8 mouse cellular contexts compared by ENCODE assay signal in genomic region chr5:53947549-53948183, GRCm38 (mm10). TPM values are rescaled to one million over a fixed set of nuclear protein-coding genes. Genes with fewer than 3 reads are reported as not detected.
DNase-seq lines count a peak whose midpoint lies in the region; ATAC-seq lines count a peak whose summit lies in the region.

No protein-coding gene starts in this region.

- intact Hi-C loops in heart, postnatal 14 days (cut with DNase I): loop anchor here (2.0 to 5.0 kb wide), 3 partner anchors 17 to 75 kb away; partner anchors contain the start of gene Stim2

- no peaks in the 10 kb centered on the region for H3K36me3 ChIP-seq in kidney, embryonic 14.5 days (ENCODE audit: control insufficient read depth, insufficient read depth, low read length)
- no peaks in the 10 kb centered on the region for H3K36me3 ChIP-seq in neural tube, embryonic 13.5 days

- WGBS in kidney, embryonic 14.5 days: 33% methylated on average over 9 of the region's 9 CpGs
- WGBS in neural tube, embryonic 13.5 days: 43% methylated on average over 9 of the region's 9 CpGs

- no peak overlapping the region for H3K27ac ChIP-seq in kidney, embryonic 14.5 days (ENCODE audit: low read depth, low read length)
- 0 out of 2 replicates have a peak overlapping the region, but pooled peaks have one; percentile 7 for H3K27ac ChIP-seq in neural tube, embryonic 13.5 days (replicated peaks)

- DNase-seq in adrenal gland, adult (ENCODE audit: inconsistent age in 2 of 2, low spot score in 1 of 2): peak; percentile 51 to 63
- no peak for DNase-seq in adrenal gland, adult 2 months
- peak; percentile 70 for DNase-seq in kidney, postnatal 10 days
- peak; percentile 43 to 45 for DNase-seq in heart, postnatal 14 days
- no peak for DNase-seq in layer of hippocampus, adult 8-10 months (ENCODE audit: low spot score in 2 of 2)
- DNase-seq in thymus, postnatal 10 days (ENCODE audit: low spot score in 2 of 2): no peak

- no peaks in the 10 kb centered on the region for H3K9me3 ChIP-seq in kidney, embryonic 14.5 days (ENCODE audit: control insufficient read depth, low read length)
- no peaks in the 10 kb centered on the region for H3K9me3 ChIP-seq in neural tube, embryonic 13.5 days

- no peak overlapping the region for H3K9ac ChIP-seq in kidney, embryonic 14.5 days (ENCODE audit: low read depth, low read length)
- H3K9ac ChIP-seq in neural tube, embryonic 13.5 days: no peak overlapping the region

- H3K4me1 ChIP-seq in kidney, embryonic 14.5 days (ENCODE audit: control insufficient read depth, insufficient read depth, low read length): peaks cover 7% of the 10 kb centered on the region; the same call in 1 of the 2 replicates
- peaks cover 10% of the 10 kb centered on the region for H3K4me1 ChIP-seq in neural tube, embryonic 13.5 days (replicated peaks)

- no peaks in the 10 kb centered on the region for H3K27me3 ChIP-seq in kidney, embryonic 14.5 days (ENCODE audit: control insufficient read depth, insufficient read depth, low read length)
- H3K27me3 ChIP-seq in neural tube, embryonic 13.5 days: no peaks in the 10 kb centered on the region

- no peak for ATAC-seq in kidney, embryonic 14.5 days (ENCODE audit: low FRiP score, low TSS enrichment)
- no peak; the same call in 1 of the 2 replicates for ATAC-seq in neural tube, embryonic 13.5 days (ENCODE audit: low read depth)

- H3K4me2 ChIP-seq in kidney, embryonic 14.5 days (replicated peaks; ENCODE audit: low read depth, low read length): no peak overlapping the region
- H3K4me2 ChIP-seq in neural tube, embryonic 13.5 days: no peak overlapping the region

- H3K4me3 ChIP-seq in kidney, embryonic 14.5 days (ENCODE audit: low read length): no peak overlapping the region
- H3K4me3 ChIP-seq in neural tube, embryonic 13.5 days: no peak overlapping the region

RNA-seq across cellular contexts. Expression of gene Stim2, which starts 50.6 kb away (rescaled TPM):
- 10 to 100 TPM; 23.2 to 38.3 TPM for total RNA-seq in adrenal gland, adult 2 months (2021)
- polyA plus RNA-seq in adrenal gland, adult 2 months (2012; rRNA removed): 21.6 and 27.2 TPM in 2 replicates
- 16.5 and 26.0 TPM in 2 replicates for polyA plus RNA-seq in kidney, embryonic 14.5 days (2014; fragmentation: Nextera tagmentation; extraction: Ambion mirVana)
- 10 to 100 TPM; 19.9 to 23.5 TPM for total RNA-seq in heart, postnatal 14 days (2021)
- polyA plus RNA-seq in neural tube, embryonic 13.5 days (2015; fragmentation: Nextera tagmentation; extraction: Ambion mirVana): 29.4 and 29.6 TPM in 2 replicates
- 100 to 1,000 TPM; 129 to 184 (median 146) TPM for total RNA-seq in layer of hippocampus, adult 8-10 months (2022)

Comparison
In these comparisons a context has a peak if more than half of its experiments do, and no peak if none do; other contexts are left out.
1. DNase-seq: peak in adrenal gland, adult (2 of 2), kidney, postnatal 10 days (single experiment) and heart, postnatal 14 days (2 of 2); none in adrenal gland, adult 2 months (single experiment), layer of hippocampus, adult 8-10 months (0 of 2) and thymus, postnatal 10 days (0 of 2).